In genomic region chr6:52638471-52639185, GRCm38 (mm10) we compare ENCODE assay signal across 9 mouse cellular contexts. TPM values are rescaled to one million over a fixed set of nuclear protein-coding genes. Genes with fewer than 3 reads are reported as not detected.
DNase-seq lines count a peak whose midpoint lies in the region; ATAC-seq and TF ChIP-seq lines count a peak whose summit lies in the region.
"Had no signal": no experiment of that assay in that cellular context is flagged by ENCODE, and none has a peak within 500 bp of the region (broad histone marks: within the 10 kb centered on the region; RNA-seq: fewer than 3 reads in every experiment).

No protein-coding gene starts in this region.

- H3K36me3 ChIP-seq in heart, postnatal 0 days (replicated peaks; ENCODE audit: control insufficient read depth, insufficient read depth, low read length): no peaks in the 10 kb centered on the region
- peaks cover 24% of the 10 kb centered on the region for H3K36me3 ChIP-seq in G1E (replicated peaks)
- H3K36me3 ChIP-seq in hindbrain, embryonic 14.5 days (replicated peaks; ENCODE audit: control insufficient read depth, insufficient read depth): no peaks in the 10 kb centered on the region
- no peaks in the 10 kb centered on the region; the same call in 1 of the 2 replicates for H3K36me3 ChIP-seq in liver, postnatal 0 days (replicated peaks; ENCODE audit: insufficient read depth, low read length)

- WGBS in heart, postnatal 0 days: 79% methylated on average over 1 of the region's 1 CpGs
- WGBS in hindbrain, embryonic 14.5 days: 79% methylated on average over 1 of the region's 1 CpGs
- WGBS in liver, postnatal 0 days (ENCODE audit: insufficient replicate concordance): 42% methylated on average over 1 of the region's 1 CpGs

- no peaks in the 10 kb centered on the region for H3K27me3 ChIP-seq in heart, postnatal 0 days (ENCODE audit: control insufficient read depth, insufficient read depth, low read length)
- no peaks in the 10 kb centered on the region for H3K27me3 ChIP-seq in G1E (ENCODE audit: insufficient read depth, low read length)
- H3K27me3 ChIP-seq in hindbrain, embryonic 14.5 days (ENCODE audit: control insufficient read depth, insufficient read depth, low read length): no peaks in the 10 kb centered on the region
- no peaks in the 10 kb centered on the region for H3K27me3 ChIP-seq in liver, postnatal 0 days (ENCODE audit: insufficient read depth, low read length)

- no peak for TF ChIP-seq EP300 in heart, postnatal 0 days (IDR thresholded peaks at IDR 0.05; ENCODE audit: low read depth)
- TF ChIP-seq EP300 in liver, postnatal 0 days (IDR thresholded peaks at IDR 0.05; ENCODE audit: low read depth): no peak

- no peak for ATAC-seq in heart, postnatal 0 days (ENCODE audit: insufficient read depth, low read depth)
- ATAC-seq in G1E (ENCODE audit: extremely low read depth, insufficient number of reproducible peaks, low FRiP score, poor library complexity, severe bottlenecking): peak; percentile 22; the same call in 1 of the 2 replicates
- no peak for ATAC-seq in hindbrain, embryonic 14.5 days (ENCODE audit: low FRiP score)
- no peak for ATAC-seq in liver, postnatal 0 days

- H3K4me3 ChIP-seq in heart, postnatal 0 days (ENCODE audit: low read depth, low read length): peak overlapping the region; percentile 78
- H3K4me3 ChIP-seq in G1E (ENCODE audit: low read depth, low read length): peak overlapping the region; percentile 80; the same call in 1 of the 2 replicates
- H3K4me3 ChIP-seq in hindbrain, embryonic 14.5 days (replicated peaks; ENCODE audit: low read length): no peak overlapping the region
- H3K4me3 ChIP-seq in liver, postnatal 0 days (ENCODE audit: low read depth, low read length): peak overlapping the region; percentile 72

- H3K9me3 ChIP-seq in heart, postnatal 0 days (replicated peaks; ENCODE audit: control insufficient read depth, low read length): no peaks in the 10 kb centered on the region
- H3K9me3 ChIP-seq in G1E (replicated peaks): no peaks in the 10 kb centered on the region
- no peaks in the 10 kb centered on the region for H3K9me3 ChIP-seq in hindbrain, embryonic 14.5 days (ENCODE audit: control insufficient read depth, low read length)
- H3K9me3 ChIP-seq in liver, postnatal 0 days (ENCODE audit: low read length): no peaks in the 10 kb centered on the region

- H3K9ac ChIP-seq in heart, postnatal 0 days (replicated peaks; ENCODE audit: low read depth, low read length): no peak overlapping the region
- 0 out of 2 replicates have a peak overlapping the region, but pooled peaks have one; percentile 70 for H3K9ac ChIP-seq in hindbrain, embryonic 14.5 days
- H3K9ac ChIP-seq in liver, postnatal 0 days (replicated peaks): peak overlapping the region; percentile 84

- H3K27ac ChIP-seq in heart, postnatal 0 days (ENCODE audit: low read depth): no peak overlapping the region
- H3K27ac ChIP-seq in hindbrain, embryonic 14.5 days: no peak overlapping the region
- H3K27ac ChIP-seq in liver, postnatal 0 days (ENCODE audit: low read depth): peak overlapping the region; percentile 98; the same call in 1 of the 2 replicates

- peaks cover 11% of the 10 kb centered on the region for H3K4me1 ChIP-seq in heart, postnatal 0 days (ENCODE audit: control insufficient read depth, insufficient read depth)
- peaks cover 26% of the 10 kb centered on the region for H3K4me1 ChIP-seq in G1E (ENCODE audit: insufficient read depth, low read depth, low read length)
- H3K4me1 ChIP-seq in hindbrain, embryonic 14.5 days (replicated peaks; ENCODE audit: control insufficient read depth, insufficient read depth, low read length): peaks cover 14% of the 10 kb centered on the region
- H3K4me1 ChIP-seq in liver, postnatal 0 days (ENCODE audit: insufficient read depth): peaks cover 13% of the 10 kb centered on the region; the same call in 1 of the 2 replicates

- H3K4me2 ChIP-seq in heart, postnatal 0 days (ENCODE audit: low read depth, low read length): peak overlapping the region; percentile 68
- peak overlapping the region; percentile 12; the same call in 1 of the 2 replicates for H3K4me2 ChIP-seq in hindbrain, embryonic 14.5 days (replicated peaks)
- H3K4me2 ChIP-seq in liver, postnatal 0 days (ENCODE audit: low read depth, low read length): peak overlapping the region; percentile 90

- DNase-seq in heart, postnatal 0 days (ENCODE audit: low spot score): no peak
- DNase-seq in heart, adult 9 months (ENCODE audit: low spot score in 2 of 2): no peak
- no peak for DNase-seq in G1E (ENCODE audit: low spot score)
- DNase-seq in hindbrain, embryonic 14.5 days (ENCODE audit: low spot score): no peak
- no peak for DNase-seq in liver, postnatal 0 days
- DNase-seq in layer of hippocampus, postnatal 25 days (ENCODE audit: extremely low spot score in 1 of 2, low spot score in 1 of 2): no peak
- no peak for DNase-seq in frontal cortex, postnatal 25 days (ENCODE audit: low spot score in 2 of 2)
- no peak for DNase-seq in cerebellum, postnatal 14 days
- DNase-seq: layer of hippocampus, postnatal 36 days had no signal

- no peak for TF ChIP-seq CTCF in heart, postnatal 0 days (IDR thresholded peaks at IDR 0.05; ENCODE audit: low read depth)
- TF ChIP-seq CTCF in G1E (IDR thresholded peaks at IDR 0.05; ENCODE audit: low read depth, low read length): no peak
- TF ChIP-seq CTCF in liver, postnatal 0 days (IDR thresholded peaks at IDR 0.05; ENCODE audit: low read depth): no peak

RNA-seq across cellular contexts. Expression of gene Hibadh, which starts 1.6 kb away (rescaled TPM):
- 82.2 and 111 TPM in 2 replicates for total RNA-seq in heart, postnatal 0 days (2014; rRNA removed; ENCODE audit: low replicate concordance)
- polyA plus RNA-seq in heart, postnatal 0 days (2015; fragmentation: Nextera tagmentation; extraction: Ambion mirVana): 228 and 232 TPM in 2 replicates
- total RNA-seq in G1E (2014; fragmentation: Nextera tagmentation) (105 and 112 TPM in 2 replicates), G1E (2017) (61.6 and 72.9 TPM in 2 replicates)
- 16.7 and 20.1 TPM in 2 replicates for polyA plus RNA-seq in G1E (2012)
- 45.3 and 48.0 TPM in 2 replicates for polyA plus RNA-seq in hindbrain, embryonic 14.5 days (2014; fragmentation: Nextera tagmentation; extraction: Ambion mirVana)
- polyA plus RNA-seq in liver, postnatal 0 days (2015; fragmentation: Nextera tagmentation; extraction: Ambion mirVana): 110 and 117 TPM in 2 replicates
- total RNA-seq in layer of hippocampus, postnatal 25 days (2021): 10 to 100 TPM; 42.1 to 45.7 TPM

Comparison
In these comparisons a context has a peak if more than half of its experiments do, and no peak if none do; other contexts are left out.
1. H3K4me2 ChIP-seq: peak in every context shown above with its lines; median percentile 90 in liver, postnatal 0 days; 68 in heart, postnatal 0 days; 12 in hindbrain, embryonic 14.5 days.